Mouse (Mus musculus) midbrain, embryonic 12.5 days (tissue): Measurements from ENCODE around the gene Bbs9. TPM values are rescaled to one million over a fixed set of nuclear protein-coding genes. Genes with fewer than 3 reads are reported as not detected.
"Not testable (repeated sequence)": the region's sequence is repeated elsewhere in the genome, so short reads cannot be mapped to it uniquely, and the experiment has no call there.

Experiments used
- ATAC-seq: fragments of 200-750 bp; cut with Nextera tagmentation; 2 replicates; pipeline ENCODE4 v1.8.0; 2017; ENCODE audit warnings: low read depth, moderate TSS enrichment, moderate library complexity; ENCODE audit not compliant: low FRiP score
- H3K27ac ChIP-seq: fragments of 300-500 bp; sonication (generic); replicated peaks from 2 replicates; pipeline ENCODE4 v1.5.1; 2016; ENCODE audit warnings: mild to moderate bottlenecking
- H3K27me3 ChIP-seq: fragments of 300-500 bp; sonication (generic); 2 replicates; pipeline ENCODE4 v1.6.1; 2016; ENCODE audit warnings: mild to moderate bottlenecking
- H3K36me3 ChIP-seq: fragments of 300-500 bp; sonication (generic); 2 replicates; pipeline ENCODE4 v1.6.1; 2016
- H3K4me1 ChIP-seq: fragments of 300-500 bp; sonication (generic); 2 replicates; pipeline ENCODE4 v1.6.1; 2016
- H3K4me2 ChIP-seq: fragments of 300-500 bp; sonication (generic); replicated peaks from 2 replicates; pipeline ENCODE4 v1.6.1; 2016; ENCODE audit warnings: mild to moderate bottlenecking, moderate library complexity
- H3K4me3 ChIP-seq: fragments of 300-500 bp; sonication (generic); 2 replicates; pipeline ENCODE4 v1.5.1; 2016; ENCODE audit warnings: mild to moderate bottlenecking
- H3K9ac ChIP-seq: fragments of 300-500 bp; sonication (generic); replicated peaks from 2 replicates; pipeline ENCODE4 v1.6.1; 2016; ENCODE audit warnings: mild to moderate bottlenecking, moderate library complexity
- H3K9me3 ChIP-seq: fragments of 300-500 bp; sonication (generic); 2 replicates; pipeline ENCODE4 v1.6.1; 2016; ENCODE audit warnings: mild to moderate bottlenecking
- WGBS: fragments of 180-500 bp; shearing (Covaris S2); methylation state at CpG from one replicate; pipeline ENCODE4 v1.1.7; 2016; 5-methylcytosine and 5-hydroxymethylcytosine counted together
- polyA plus RNA-seq: library from polyadenylated mRNA; unstranded; fragments of >200 nt; fragmentation: Nextera tagmentation; extraction: Ambion mirVana; gene quantifications from 2 replicates; pipeline ENCODE4 v1.2.1, GENCODE M21; 2016

Bbs9 gene
- polyA plus RNA-seq, 1 experiment from 2014 or later = 19.1 TPM

GRCm38 (mm10) chr9:22824910-22825309, 349.4 kb downstream of the Bbs9 start:
- 14% methylated on average over 8 of the region's 8 CpGs for WGBS
- Histone ChIP-seq H3K36me3 (no peaks in the 10 kb centered on the region), H3K4me3 (no peak overlapping the region), H3K9me3 (no peaks in the 10 kb centered on the region), H3K9ac (no peak overlapping the region), H3K4me2 (no peak overlapping the region), H3K27me3 (0 out of 2 replicates have a peak, but pooled peaks cover 4% of the 10 kb centered on the region), H3K4me1 (peaks cover 13% of the 10 kb centered on the region), H3K27ac (no peak overlapping the region)
- ATAC-seq = no peak

GRCm38 (mm10) chr9:22826571-22826990, 351.1 kb downstream of the Bbs9 start:
- Histone ChIP-seq H3K9ac (no peak overlapping the region), H3K4me2 (no peak overlapping the region), H3K36me3 (no peaks in the 10 kb centered on the region), H3K4me3 (no peak overlapping the region), H3K4me1 (peaks cover 10% of the 10 kb centered on the region), H3K27ac (no peak overlapping the region), H3K27me3 (peaks cover 10% of the 10 kb centered on the region; the same call in 1 of the 2 replicates), H3K9me3 (no peaks in the 10 kb centered on the region)
- 58% methylated on average over 3 of the region's 3 CpGs for WGBS
- ATAC-seq = no peak

- H3K4me1 ChIP-seq = peaks cover 10% of the 10 kb centered on the region
- peaks cover 10% of the 10 kb centered on the region; the same call in 1 of the 2 replicates for H3K27me3 ChIP-seq
- no peak overlapping the region for H3K4me2 ChIP-seq
- H3K27ac ChIP-seq = no peak overlapping the region
- WGBS = 76% methylated on average over 2 of the region's 2 CpGs
- H3K9me3 ChIP-seq = no peaks in the 10 kb centered on the region
- ATAC-seq = no peak
- no peak overlapping the region for H3K9ac ChIP-seq
- H3K36me3 ChIP-seq = no peaks in the 10 kb centered on the region
- H3K4me3 ChIP-seq = no peak overlapping the region
Measured at GRCm38 (mm10) chr9:22827176-22827770, 351.8 kb downstream of the Bbs9 start.

GRCm38 (mm10) chr9:22829212-22829960, 353.9 kb downstream of the Bbs9 start:
- Histone ChIP-seq H3K9ac (no peak overlapping the region), H3K27ac (0 out of 2 replicates have a peak overlapping the region, but pooled peaks have one; percentile 39), H3K4me3 (no peak overlapping the region), H3K36me3 (no peaks in the 10 kb centered on the region), H3K27me3 (peaks cover 10% of the 10 kb centered on the region; the same call in 1 of the 2 replicates), H3K4me1 (peaks cover 10% of the 10 kb centered on the region), H3K4me2 (no peak overlapping the region), H3K9me3 (no peaks in the 10 kb centered on the region)
- ATAC-seq = peak; percentile 52
- WGBS = 78% methylated on average over 21 of the region's 21 CpGs

- Histone ChIP-seq H3K4me2 (no peak overlapping the region), H3K4me1 (peaks cover 11% of the 10 kb centered on the region; the same call in 1 of the 2 replicates), H3K4me3 (no peak overlapping the region), H3K27me3 (peaks cover 6% of the 10 kb centered on the region; the same call in 1 of the 2 replicates), H3K9me3 (no peaks in the 10 kb centered on the region), H3K36me3 (no peaks in the 10 kb centered on the region), H3K27ac (no peak overlapping the region), H3K9ac (no peak overlapping the region)
- ATAC-seq = no peak
- 98% methylated on average over 1 of the region's 1 CpGs for WGBS
Measured at GRCm38 (mm10) chr9:22834994-22835512, 359.5 kb downstream of the Bbs9 start.

- H3K4me1 ChIP-seq = peaks cover 11% of the 10 kb centered on the region; the same call in 1 of the 2 replicates
- no peak overlapping the region for H3K4me3 ChIP-seq
- no peak overlapping the region for H3K9ac ChIP-seq
- H3K4me2 ChIP-seq = no peak overlapping the region
- WGBS = 45% methylated on average over 6 of the region's 6 CpGs
- no peaks in the 10 kb centered on the region for H3K36me3 ChIP-seq
- no peaks in the 10 kb centered on the region for H3K27me3 ChIP-seq
- no peak overlapping the region for H3K27ac ChIP-seq
- no peaks in the 10 kb centered on the region for H3K9me3 ChIP-seq
- no peak for ATAC-seq
Measured at GRCm38 (mm10) chr9:22837000-22837399, 361.5 kb downstream of the Bbs9 start.

- Histone ChIP-seq H3K27me3 (no peaks in the 10 kb centered on the region), H3K4me3 (no peak overlapping the region), H3K9ac (no peak overlapping the region), H3K4me1 (peaks cover 11% of the 10 kb centered on the region; the same call in 1 of the 2 replicates), H3K4me2 (no peak overlapping the region), H3K27ac (no peak overlapping the region), H3K9me3 (no peaks in the 10 kb centered on the region), H3K36me3 (no peaks in the 10 kb centered on the region)
- WGBS = 23% methylated on average over 4 of the region's 4 CpGs
- ATAC-seq = peak; percentile 49; the same call in 1 of the 2 replicates
Measured at GRCm38 (mm10) chr9:22837702-22838210, 362.2 kb downstream of the Bbs9 start.

- ATAC-seq = no peak
- H3K4me3 ChIP-seq = no peak overlapping the region
Measured at GRCm38 (mm10) chr9:22846048-22846447, 370.5 kb downstream of the Bbs9 start.

GRCm38 (mm10) chr9:22846783-22847182, 371.3 kb downstream of the Bbs9 start:
- 82% methylated on average over 1 of the region's 1 CpGs for WGBS
- Histone ChIP-seq H3K4me2 (no peak overlapping the region), H3K4me1 (no peaks in the 10 kb centered on the region), H3K4me3 (no peak overlapping the region), H3K27ac (no peak overlapping the region), H3K36me3 (no peaks in the 10 kb centered on the region), H3K9ac (no peak overlapping the region), H3K9me3 (no peaks in the 10 kb centered on the region), H3K27me3 (no peaks in the 10 kb centered on the region)
- no peak for ATAC-seq

More at GRCm38 (mm10) chr9:22846048-22846447, 370.5 kb downstream of the Bbs9 start:
- no peaks in the 10 kb centered on the region for H3K4me1 ChIP-seq
- H3K27ac ChIP-seq = no peak overlapping the region
- no peak overlapping the region for H3K4me2 ChIP-seq
- 89% methylated on average over 2 of the region's 2 CpGs for WGBS
- no peaks in the 10 kb centered on the region for H3K27me3 ChIP-seq
- no peaks in the 10 kb centered on the region for H3K9me3 ChIP-seq
- no peak overlapping the region for H3K9ac ChIP-seq
- no peaks in the 10 kb centered on the region for H3K36me3 ChIP-seq

GRCm38 (mm10) chr9:22848800-22849199, 373.3 kb downstream of the Bbs9 start:
- H3K4me2 ChIP-seq = no peak overlapping the region
- 70% methylated on average over 3 of the region's 3 CpGs for WGBS
- H3K27me3 ChIP-seq = no peaks in the 10 kb centered on the region
- peak; percentile 66; the same call in 1 of the 2 replicates for ATAC-seq
- H3K9me3 ChIP-seq = no peaks in the 10 kb centered on the region
- no peak overlapping the region for H3K9ac ChIP-seq
- no peaks in the 10 kb centered on the region for H3K4me1 ChIP-seq
- no peak overlapping the region for H3K27ac ChIP-seq
- H3K4me3 ChIP-seq = no peak overlapping the region
- H3K36me3 ChIP-seq = no peaks in the 10 kb centered on the region

GRCm38 (mm10) chr9:22849212-22849611, 373.7 kb downstream of the Bbs9 start:
- Histone ChIP-seq H3K27ac (no peak overlapping the region), H3K36me3 (no peaks in the 10 kb centered on the region), H3K4me2 (no peak overlapping the region), H3K4me1 (no peaks in the 10 kb centered on the region), H3K4me3 (no peak overlapping the region), H3K9ac (no peak overlapping the region), H3K9me3 (no peaks in the 10 kb centered on the region), H3K27me3 (no peaks in the 10 kb centered on the region)
- peak; percentile 49; the same call in 1 of the 2 replicates for ATAC-seq
- 70% methylated on average over 4 of the region's 4 CpGs for WGBS

- not testable (repeated sequence) for H3K27me3 ChIP-seq, ATAC-seq, H3K27ac ChIP-seq, H3K4me2 ChIP-seq, H3K4me1 ChIP-seq, H3K36me3 ChIP-seq, H3K9ac ChIP-seq, H3K9me3 ChIP-seq, H3K4me3 ChIP-seq
- WGBS = 89% methylated on average over 5 of the region's 6 CpGs
Measured at GRCm38 (mm10) chr9:22869147-22869546, 393.6 kb downstream of the Bbs9 start.
